Mouse (Mus musculus) left cerebral cortex, adult 2 months (tissue): ENCODE measurements around the gene Tjp2. TPM values are rescaled to one million over a fixed set of nuclear protein-coding genes. Genes with fewer than 3 reads are reported as not detected.

Source experiments
- DNase-seq, 2 experiments: peaks; one replicate each; pipeline ENCODE4 v3.0.0; 2021 to 2022; ENCODE audit warnings: low spot score in 2 of 2, mixed read lengths in 1 of 2; ENCODE audit errors: extremely low spot score in 1 of 2
- H3K27ac ChIP-seq: fragments of 200-600 bp; 2 replicates; pipeline ENCODE4 v1.8.1; 2022
- H3K4me3 ChIP-seq: fragments of 200-600 bp; 2 replicates; pipeline ENCODE4 v1.8.1; 2022
- CTCF ChIP-seq: fragments of 200-600 bp; IDR thresholded peaks from 2 replicates; pipeline ENCODE4 v1.8.1; 2022; ENCODE audit warnings: antibody characterized with exemption, mild to moderate bottlenecking, moderate library complexity
- intact Hi-C: fragments of 180-260 bp; cut with DNase I; formaldehyde crosslinking; loops from one replicate; pipeline ENCODE4 v1.15.1; 2025
- total RNA-seq, 2 experiments: library from RNA; stranded (reverse); gene quantifications; 2 replicates each; pipeline ENCODE4 v1.2.3; 2021

Tjp2 gene
- total RNA-seq, 2 experiments from 2014 or later: 16.5 to 19.1 TPM

GRCm38 (mm10) chr19:24064348-24064895, 160.4 kb downstream of the Tjp2 start:
- TF ChIP-seq CTCF: no peak
- no peak for DNase-seq
- Histone ChIP-seq H3K27ac (no peak overlapping the region), H3K4me3 (no peak overlapping the region)
- intact Hi-C loops: no loop called here

GRCm38 (mm10) chr19:24063585-24063984, 161.2 kb downstream of the Tjp2 start:
- Histone ChIP-seq H3K4me3 (no peak overlapping the region), H3K27ac (no peak overlapping the region)
- TF ChIP-seq CTCF: no peak
- no peak for DNase-seq
- intact Hi-C loops: no loop called here

GRCm38 (mm10) chr19:24058851-24059250, 166.0 kb downstream of the Tjp2 start:
- intact Hi-C loops: no loop called here
- DNase-seq: no peak
- no peak for TF ChIP-seq CTCF
- Histone ChIP-seq H3K27ac (no peak overlapping the region), H3K4me3 (no peak overlapping the region)

- H3K27ac ChIP-seq: no peak overlapping the region
- TF ChIP-seq CTCF: no peak
- no peak overlapping the region for H3K4me3 ChIP-seq
- DNase-seq: no peak
- intact Hi-C loops: no loop called here
Observed at GRCm38 (mm10) chr19:24058021-24058420, 166.8 kb downstream of the Tjp2 start.

GRCm38 (mm10) chr19:24056880-24057279, 167.9 kb downstream of the Tjp2 start:
- DNase-seq: no peak
- Histone ChIP-seq H3K4me3 (no peak overlapping the region), H3K27ac (no peak overlapping the region)
- TF ChIP-seq CTCF: peak; percentile 2
- intact Hi-C loops: no loop called here

GRCm38 (mm10) chr19:24054904-24055303, 169.9 kb downstream of the Tjp2 start:
- no peak for TF ChIP-seq CTCF
- intact Hi-C loops: no loop called here
- no peak overlapping the region for H3K4me3 ChIP-seq
- no peak for DNase-seq
- no peak overlapping the region for H3K27ac ChIP-seq

- Histone ChIP-seq H3K4me3 (no peak overlapping the region), H3K27ac (no peak overlapping the region)
- TF ChIP-seq CTCF: no peak
- intact Hi-C loops: no loop called here
- no peak for DNase-seq
Observed at GRCm38 (mm10) chr19:24054265-24054664, 170.6 kb downstream of the Tjp2 start.

GRCm38 (mm10) chr19:24050514-24050913, 174.3 kb downstream of the Tjp2 start:
- no peak for DNase-seq
- TF ChIP-seq CTCF: no peak
- Histone ChIP-seq H3K4me3 (no peak overlapping the region), H3K27ac (no peak overlapping the region)
- intact Hi-C loops: no loop called here

- DNase-seq: no peak
- intact Hi-C loops: no loop called here
- H3K27ac ChIP-seq: no peak overlapping the region
- no peak for TF ChIP-seq CTCF
- H3K4me3 ChIP-seq: no peak overlapping the region
Observed at GRCm38 (mm10) chr19:24049329-24049728, 175.5 kb downstream of the Tjp2 start.

- intact Hi-C loops: no loop called here
- DNase-seq: no peak
- no peak for TF ChIP-seq CTCF
- no peak overlapping the region for H3K4me3 ChIP-seq
- no peak overlapping the region for H3K27ac ChIP-seq
Observed at GRCm38 (mm10) chr19:24046395-24046993, 178.3 kb downstream of the Tjp2 start.

Other genes starting within 250 kb of the Tjp2 start
- 10 to 100 TPM in 1 of 2 experiments, 1 to 10 TPM in 1; 9.7 to 10.4 TPM for gene Fam189a2, start 194.0 kb downstream of the Tjp2 start, total RNA-seq
- gene Fxn, start 55.6 kb upstream of the Tjp2 start, total RNA-seq: 1 to 10 TPM; 5.9 to 8.1 TPM